Mouse (Mus musculus): Measurements from ENCODE around the gene Slc38a3. TPM values are rescaled to one million over a fixed set of nuclear protein-coding genes. Genes with fewer than 3 reads are reported as not detected.
A peak's percentile ranks its signal among the peaks of the same experiment; 100 is the strongest.

Slc38a3 gene
- polyA plus RNA-seq, 1 experiment: 10.6 TPM

DNA sequence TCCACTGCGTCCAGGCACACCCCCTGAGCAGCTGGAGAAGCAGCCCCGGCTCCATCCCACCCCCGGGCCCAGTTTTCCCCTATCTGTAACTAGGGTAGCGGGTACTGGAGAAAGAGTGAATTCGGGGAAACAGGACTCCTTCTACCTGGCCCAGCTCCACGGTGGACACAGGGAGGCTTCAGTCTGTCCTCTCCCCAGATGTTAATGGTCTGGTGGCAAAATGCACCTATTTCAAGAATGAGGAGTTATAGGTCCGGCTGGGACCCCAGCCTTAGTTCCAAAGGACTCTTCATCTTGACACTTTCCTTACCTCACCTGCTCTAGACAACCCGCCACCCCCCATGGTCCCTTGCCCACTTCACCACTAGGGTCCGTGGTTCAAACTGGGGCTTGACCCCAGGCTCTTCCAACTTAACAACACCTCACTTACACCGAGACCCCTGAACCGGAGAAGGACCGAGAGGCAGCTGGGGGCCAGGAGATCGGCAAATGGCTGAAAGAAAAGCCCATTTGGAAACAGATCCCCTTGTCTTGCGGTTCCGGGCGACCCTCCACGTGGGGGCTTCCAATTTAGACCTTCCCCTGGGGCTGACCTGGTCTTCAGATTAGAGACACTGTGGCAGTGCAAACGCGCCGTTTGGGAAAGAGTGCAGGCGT lies 39.2 kb upstream of the Slc38a3 start:
- WGBS: 11% methylated on average over 21 of the region's 21 CpGs
- no peak overlapping the region; the same call in 1 of the 2 replicates for H3K27ac ChIP-seq (ENCODE audit: insufficient read depth, low read length)
- H3K4me3 ChIP-seq (ENCODE audit: extremely low read depth, insufficient read depth, insufficient read length): peak overlapping the region; percentile 61; the same call in 1 of the 2 replicates
- peaks cover 6% of the 10 kb centered on the region for H3K4me1 ChIP-seq (ENCODE audit: control insufficient read depth, insufficient read depth, insufficient read length)
- no peaks in the 10 kb centered on the region for H3K36me3 ChIP-seq (ENCODE audit: control insufficient read depth, insufficient read depth, low read length)
- TF ChIP-seq CTCF (IDR thresholded peaks at IDR 0.05; ENCODE audit: extremely low read depth, insufficient read depth, insufficient read length, insufficient replicate concordance) (no peak), POLR2A (IDR thresholded peaks at IDR 0.05; ENCODE audit: low read depth, low read length) (no peak)
- no peak for DNase-seq (ENCODE audit: low read depth in 1 of 2, low spot score in 2 of 2)
- H3K27me3 ChIP-seq (ENCODE audit: control insufficient read depth, insufficient read depth, low read length): peaks cover 15% of the 10 kb centered on the region

DNA sequence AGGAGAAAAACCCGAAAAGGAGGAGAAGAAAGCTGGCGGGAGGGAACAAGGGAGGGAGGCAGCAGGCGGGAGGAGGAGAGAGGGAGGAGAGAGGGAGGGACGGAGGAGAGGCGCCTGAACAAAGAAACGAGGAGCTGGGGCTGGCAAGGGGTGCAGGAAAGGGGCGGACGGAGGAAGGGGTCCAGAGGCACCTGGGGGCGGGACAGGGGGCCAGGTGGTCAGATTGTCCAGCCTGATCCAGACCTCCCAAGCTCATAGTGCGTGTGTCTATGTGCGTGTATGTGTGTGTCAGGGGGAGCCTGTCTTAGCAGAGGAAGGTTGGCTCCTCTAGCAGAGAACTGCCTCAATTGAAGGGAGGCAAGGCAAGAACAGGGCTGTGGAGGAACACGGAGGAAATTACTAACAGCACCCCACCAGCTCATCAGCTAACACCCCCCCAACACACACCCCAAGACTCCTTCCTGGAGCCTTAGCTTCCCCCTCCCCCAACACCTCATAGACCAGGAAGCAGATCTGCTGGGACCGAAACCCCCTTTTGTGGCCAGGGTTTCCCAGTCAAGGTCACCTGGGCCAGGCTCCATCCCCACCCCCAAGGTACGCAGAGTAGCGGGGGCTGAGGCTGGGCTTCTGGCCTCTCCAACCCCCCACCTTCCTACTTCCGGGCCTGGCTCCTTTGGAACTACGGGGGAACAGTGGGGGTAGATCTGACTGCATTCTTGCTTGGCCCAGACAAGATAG lies 38.5 kb upstream of the Slc38a3 start:
- no peak for TF ChIP-seq CTCF (IDR thresholded peaks at IDR 0.05; ENCODE audit: extremely low read depth, insufficient read depth, insufficient read length, insufficient replicate concordance)
- TF ChIP-seq POLR2A (IDR thresholded peaks at IDR 0.05; ENCODE audit: low read depth, low read length): no peak
- DNase-seq (ENCODE audit: low read depth in 1 of 2, low spot score in 2 of 2): no peak
- 11% methylated on average over 17 of the region's 17 CpGs for WGBS
- 0 out of 2 replicates have a peak overlapping the region, but pooled peaks have one; percentile 4 for H3K4me3 ChIP-seq (ENCODE audit: extremely low read depth, insufficient read depth, insufficient read length)
- no peak overlapping the region for H3K27ac ChIP-seq (ENCODE audit: insufficient read depth, low read length)
- peaks cover 6% of the 10 kb centered on the region for H3K4me1 ChIP-seq (ENCODE audit: control insufficient read depth, insufficient read depth, insufficient read length)
- peaks cover 15% of the 10 kb centered on the region for H3K27me3 ChIP-seq (ENCODE audit: control insufficient read depth, insufficient read depth, low read length)
- no peaks in the 10 kb centered on the region for H3K36me3 ChIP-seq (ENCODE audit: control insufficient read depth, insufficient read depth, low read length)

DNA sequence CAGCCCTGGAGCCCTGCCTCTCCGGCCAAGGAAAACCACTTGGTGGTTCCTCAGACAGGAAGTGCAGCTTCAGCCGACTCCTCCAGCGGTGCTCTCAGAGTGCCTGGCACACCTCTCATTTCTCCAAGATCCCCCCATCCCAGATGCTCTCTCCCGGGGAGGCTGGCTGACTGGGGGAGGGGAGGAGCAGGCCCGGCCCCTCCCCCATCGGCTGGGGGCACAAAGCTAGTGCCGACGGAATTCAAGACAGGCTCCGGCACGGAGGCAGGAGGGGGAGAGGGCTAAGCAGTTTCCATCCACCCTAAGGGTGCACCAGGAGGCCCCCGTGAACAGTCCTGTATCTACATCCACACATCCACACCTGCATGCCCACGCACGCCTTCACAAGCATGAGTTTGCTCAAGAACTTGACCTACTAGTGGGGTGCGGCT lies 37.5 kb upstream of the Slc38a3 start:
- H3K27ac ChIP-seq (ENCODE audit: insufficient read depth, low read length): no peak overlapping the region
- DNase-seq (ENCODE audit: low read depth in 1 of 2, low spot score in 2 of 2): no peak
- H3K4me1 ChIP-seq (ENCODE audit: control insufficient read depth, insufficient read depth, insufficient read length): peaks cover 6% of the 10 kb centered on the region
- H3K27me3 ChIP-seq (ENCODE audit: control insufficient read depth, insufficient read depth, low read length): peaks cover 15% of the 10 kb centered on the region
- no peaks in the 10 kb centered on the region for H3K36me3 ChIP-seq (ENCODE audit: control insufficient read depth, insufficient read depth, low read length)
- H3K4me3 ChIP-seq (ENCODE audit: extremely low read depth, insufficient read depth, insufficient read length): no peak overlapping the region
- WGBS: 15% methylated on average over 14 of the region's 14 CpGs
- TF ChIP-seq POLR2A (IDR thresholded peaks at IDR 0.05; ENCODE audit: low read depth, low read length) (no peak), CTCF (IDR thresholded peaks at IDR 0.05; ENCODE audit: extremely low read depth, insufficient read depth, insufficient read length, insufficient replicate concordance) (no peak)

DNA sequence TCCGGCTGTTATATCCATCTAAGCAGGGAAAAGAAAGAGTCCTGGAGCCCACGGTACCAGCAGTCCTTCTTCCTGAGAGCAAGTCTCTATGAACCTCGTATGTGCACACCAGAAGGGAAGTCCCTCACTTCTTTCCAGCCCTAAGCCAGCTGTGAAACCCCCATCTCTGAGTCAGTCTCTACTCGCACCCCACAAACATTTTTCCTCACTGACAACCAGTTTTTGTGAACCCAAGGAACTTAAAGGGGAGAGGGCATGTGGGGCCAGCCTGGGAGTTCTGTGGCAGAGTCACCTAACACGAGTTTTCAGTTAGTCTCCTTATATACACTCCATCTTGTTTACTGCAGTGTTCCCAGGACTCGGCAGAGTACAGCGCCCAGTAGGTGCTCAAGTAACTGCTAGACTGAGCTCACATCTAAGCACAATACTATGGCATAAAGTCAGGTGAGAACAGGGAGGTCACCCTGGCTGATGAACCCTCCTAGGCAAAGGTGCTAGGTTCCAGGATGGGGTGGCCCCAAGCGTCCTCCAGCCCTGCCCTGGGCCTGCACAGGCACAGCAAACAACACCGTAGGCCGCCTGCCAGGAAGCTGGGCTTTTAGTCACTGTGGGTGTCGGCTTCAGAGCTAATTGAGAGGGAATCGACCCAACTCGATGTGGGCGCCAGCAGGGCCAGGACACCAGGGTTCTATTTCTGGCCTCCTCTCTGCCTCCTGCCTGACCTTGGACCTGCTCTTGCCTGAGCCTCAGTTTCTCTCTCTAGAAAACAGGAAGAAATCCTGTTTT lies 34.2 kb upstream of the Slc38a3 start:
- WGBS: 72% methylated on average over 14 of the region's 14 CpGs
- H3K27me3 ChIP-seq (ENCODE audit: control insufficient read depth, insufficient read depth, low read length): peaks cover 2% of the 10 kb centered on the region; the same call in 1 of the 2 replicates
- H3K4me1 ChIP-seq (ENCODE audit: control insufficient read depth, insufficient read depth, insufficient read length): no peaks in the 10 kb centered on the region
- no peak for TF ChIP-seq POLR2A (IDR thresholded peaks at IDR 0.05; ENCODE audit: low read depth, low read length)
- no peak for TF ChIP-seq CTCF (IDR thresholded peaks at IDR 0.05; ENCODE audit: extremely low read depth, insufficient read depth, insufficient read length, insufficient replicate concordance)
- H3K36me3 ChIP-seq (ENCODE audit: control insufficient read depth, insufficient read depth, low read length): no peaks in the 10 kb centered on the region
- no peak overlapping the region for H3K4me3 ChIP-seq (ENCODE audit: extremely low read depth, insufficient read depth, insufficient read length)
- no peak for DNase-seq (ENCODE audit: low read depth in 1 of 2, low spot score in 2 of 2)
- H3K27ac ChIP-seq (ENCODE audit: insufficient read depth, low read length): no peak overlapping the region

DNA sequence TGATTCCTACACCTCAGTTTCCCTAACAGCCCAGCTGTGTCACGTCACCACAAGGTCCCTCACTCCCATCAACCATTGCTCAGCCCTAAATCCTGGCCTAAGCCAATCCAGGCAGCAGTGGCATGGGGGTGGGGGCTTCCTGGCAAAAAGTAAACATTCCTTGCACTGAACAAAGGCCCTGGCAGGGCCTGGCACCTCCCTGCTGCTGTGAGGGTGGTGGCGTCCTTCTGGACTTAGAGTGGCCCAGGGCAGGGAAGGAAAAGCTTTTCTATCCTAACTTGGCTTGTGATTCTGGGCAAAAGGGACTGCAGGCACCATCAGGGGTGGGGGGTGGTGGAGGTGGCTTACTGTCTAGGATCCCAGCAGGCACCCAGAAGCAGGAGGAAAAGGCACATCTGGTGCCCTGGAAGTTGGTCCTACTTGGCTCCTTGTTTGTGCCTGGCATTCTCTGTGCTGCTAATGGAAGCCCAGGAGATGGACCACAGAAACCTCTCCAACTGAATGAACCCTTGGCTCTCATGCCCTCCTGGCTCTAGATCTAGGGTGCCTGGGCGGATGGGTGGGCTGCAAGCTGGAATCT lies 33.4 kb upstream of the Slc38a3 start:
- Histone ChIP-seq H3K27me3 (ENCODE audit: control insufficient read depth, insufficient read depth, low read length) (peaks cover 2% of the 10 kb centered on the region; the same call in 1 of the 2 replicates), H3K4me1 (ENCODE audit: control insufficient read depth, insufficient read depth, insufficient read length) (no peaks in the 10 kb centered on the region), H3K36me3 (ENCODE audit: control insufficient read depth, insufficient read depth, low read length) (no peaks in the 10 kb centered on the region), H3K4me3 (ENCODE audit: extremely low read depth, insufficient read depth, insufficient read length) (no peak overlapping the region), H3K27ac (ENCODE audit: insufficient read depth, low read length) (no peak overlapping the region)
- no peak for DNase-seq (ENCODE audit: low read depth in 1 of 2, low spot score in 2 of 2)
- TF ChIP-seq POLR2A (IDR thresholded peaks at IDR 0.05; ENCODE audit: low read depth, low read length) (no peak), CTCF (IDR thresholded peaks at IDR 0.05; ENCODE audit: extremely low read depth, insufficient read depth, insufficient read length, insufficient replicate concordance) (no peak)
- WGBS: 87% methylated on average over 3 of the region's 3 CpGs

DNA sequence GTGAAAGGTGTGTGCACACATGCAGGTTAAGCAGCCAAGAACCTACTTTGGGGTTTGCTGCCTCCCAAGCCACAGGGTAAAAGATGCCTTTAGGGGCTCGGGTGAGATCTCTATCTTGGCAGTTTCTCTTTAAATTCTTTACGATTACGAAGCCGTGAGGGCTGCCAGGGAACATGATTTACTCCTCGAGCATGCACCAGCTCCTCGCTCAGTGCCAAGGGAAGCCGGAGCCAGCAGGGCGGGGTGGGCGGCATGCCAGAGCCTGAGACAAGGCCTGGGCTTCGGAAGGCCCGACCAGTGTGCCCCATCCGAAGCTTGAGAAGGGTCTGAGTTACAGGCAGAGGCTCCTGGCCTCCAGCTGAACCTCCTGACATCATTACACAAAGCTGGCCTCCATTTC lies 32.3 kb upstream of the Slc38a3 start:
- TF ChIP-seq CTCF (IDR thresholded peaks at IDR 0.05; ENCODE audit: extremely low read depth, insufficient read depth, insufficient read length, insufficient replicate concordance) (no peak), POLR2A (IDR thresholded peaks at IDR 0.05; ENCODE audit: low read depth, low read length) (no peak)
- 72% methylated on average over 12 of the region's 12 CpGs for WGBS
- DNase-seq (ENCODE audit: low read depth in 1 of 2, low spot score in 2 of 2): no peak
- Histone ChIP-seq H3K27ac (ENCODE audit: insufficient read depth, low read length) (no peak overlapping the region), H3K4me3 (ENCODE audit: extremely low read depth, insufficient read depth, insufficient read length) (no peak overlapping the region), H3K36me3 (ENCODE audit: control insufficient read depth, insufficient read depth, low read length) (no peaks in the 10 kb centered on the region), H3K4me1 (ENCODE audit: control insufficient read depth, insufficient read depth, insufficient read length) (no peaks in the 10 kb centered on the region), H3K27me3 (ENCODE audit: control insufficient read depth, insufficient read depth, low read length) (no peaks in the 10 kb centered on the region; the same call in 1 of the 2 replicates)

Data from spleen, adult 2 months (tissue).